Mouse (Mus musculus) left cerebral cortex, postnatal 14 days (tissue): ENCODE measurements around the gene Olfr802. TPM values are rescaled to one million over a fixed set of nuclear protein-coding genes. Genes with fewer than 3 reads are reported as not detected.

Experiments used
- DNase-seq, 2 experiments: peaks; one replicate each; pipeline ENCODE4 v3.0.0; 2021 to 2022; ENCODE audit warnings: low spot score in 2 of 2, mixed read lengths in 1 of 2
- intact Hi-C: fragments of 180-260 bp; cut with DNase I; formaldehyde crosslinking; loops from one replicate; pipeline ENCODE4 v1.15.1; 2025
- long read RNA-seq, 2 experiments: library from polyadenylated mRNA; stranded (forward); transcript quantifications; one replicate each; pipeline ENCODE4 v2.0.0; 2021
- microRNA-seq, 2 experiments: library from miRNA; unstranded; fragments of <30 nt; microRNA quantifications; one replicate each; pipeline ENCODE4 v1.2.0; 2022
- total RNA-seq, 2 experiments: library from RNA; stranded (reverse); gene quantifications; 2 replicates each; pipeline ENCODE4 v1.2.3; 2021

The Olfr802 gene
- under 1 TPM; 0.06 to 0.22 TPM for total RNA-seq
- long read RNA-seq, experiment 1 = 0 reads
- long read RNA-seq, experiment 2 = 0 reads

DNA sequence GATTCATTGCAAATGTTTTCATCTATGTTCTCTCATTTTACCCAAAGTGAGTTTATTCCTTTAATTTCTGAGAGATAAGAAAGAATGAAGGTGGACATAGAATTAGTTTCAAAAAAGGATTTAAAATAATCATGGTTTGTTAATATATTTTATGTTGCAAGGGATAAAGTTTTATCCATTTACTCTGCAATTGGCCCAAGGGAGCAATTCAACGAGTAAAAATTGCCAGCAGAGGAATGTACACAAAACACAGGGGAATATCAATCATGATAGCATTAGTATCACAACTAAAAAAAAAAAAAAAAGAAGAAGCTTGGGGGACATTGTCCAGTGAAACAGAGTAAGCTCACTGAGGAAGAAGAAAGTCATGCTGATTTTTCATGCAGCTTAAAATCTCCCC lies at the start of gene Olfr802:
TSS of gene Olfr802 (minus strand) at position 101 of the 400 bp plus-strand sequence.
- DNase-seq = no peak
- intact Hi-C loops = no loop called here

GRCm38 (mm10) chr10:129729275-129729674 lies 41.3 kb upstream of the Olfr802 start, which contains the start of gene Olfr805:
Olfr805 (minus strand) TSS chr10:129729375.
- intact Hi-C loops = no loop called here

GRCm38 (mm10) chr10:129702910-129703309 lies 14.9 kb upstream of the Olfr802 start, which contains the start of gene Olfr804:
Olfr804 (plus strand) TSS chr10:129703210.
- intact Hi-C loops = no loop called here
- DNase-seq = no peak

More at GRCm38 (mm10) chr10:129729275-129729674, 41.3 kb upstream of the Olfr802 start, which contains the start of gene Olfr805:
- no peak for DNase-seq

DNA sequence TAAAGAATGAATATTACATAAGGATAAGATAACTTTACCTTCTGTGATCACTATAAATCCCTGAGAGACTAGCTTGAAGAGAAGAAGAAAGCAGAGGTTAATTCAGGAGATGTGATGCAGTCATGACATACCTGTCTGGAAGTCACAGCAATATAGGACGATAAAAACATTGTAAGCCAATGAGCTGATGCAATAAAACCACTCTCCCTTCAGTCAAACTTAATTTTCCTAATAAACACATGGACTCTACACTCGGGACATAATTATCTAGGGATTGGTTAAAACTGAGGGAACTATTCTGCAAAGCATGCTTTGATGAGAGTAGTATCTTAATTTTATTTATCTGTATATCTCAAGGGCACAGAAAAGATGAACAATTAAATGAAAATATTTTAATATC lies 6.2 kb upstream of the Olfr802 start, which contains the start of gene Olfr803:
TSS of gene Olfr803 (minus strand) at position 101 of the 400 bp plus-strand sequence.
- no peak for DNase-seq
- intact Hi-C loops = no loop called here

DNA sequence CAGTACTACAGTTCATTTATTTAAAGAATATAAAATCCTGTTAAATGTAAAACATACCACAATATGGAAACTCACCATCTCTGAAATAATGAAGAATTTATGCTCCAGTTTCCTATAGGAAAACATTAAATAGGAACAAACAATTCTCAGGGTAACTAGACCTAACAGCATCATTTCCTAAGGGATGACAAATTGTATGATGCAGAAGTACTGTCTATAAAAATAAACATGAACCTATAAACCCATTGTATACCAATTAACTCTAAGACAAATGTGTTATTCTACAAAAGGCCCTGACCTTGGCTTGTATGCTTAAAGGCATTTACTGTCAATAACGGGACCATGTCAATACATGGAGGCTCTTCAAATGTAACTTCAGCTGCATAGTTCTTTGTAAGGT lies 14.2 kb downstream of the Olfr802 start, which contains the start of gene Olfr801:
TSS of gene Olfr801 (minus strand) at position 101 of the 400 bp plus-strand sequence.
- intact Hi-C loops = no loop called here
- no peak for DNase-seq

DNA sequence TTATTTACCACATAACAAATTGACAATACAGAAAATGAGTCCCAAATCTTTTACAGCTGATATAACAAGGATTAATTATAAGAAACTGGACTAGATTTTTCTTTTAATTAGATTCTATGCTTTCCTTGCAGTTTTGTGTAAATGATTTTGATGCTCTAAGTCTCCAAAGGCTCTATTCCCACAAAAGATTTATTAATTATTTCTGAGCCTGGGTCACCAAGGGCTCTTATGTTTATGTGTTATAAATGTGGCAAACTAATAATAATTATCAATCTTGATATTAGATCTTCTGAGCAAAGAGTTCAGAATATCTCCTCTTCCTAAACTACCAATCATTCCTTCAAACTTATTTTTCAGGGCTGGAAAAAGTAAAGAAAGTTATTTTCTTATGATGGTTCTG lies 30.6 kb downstream of the Olfr802 start, which contains the start of gene Olfr800:
TSS of gene Olfr800 (plus strand) at position 301 of the 400 bp plus-strand sequence.
- DNase-seq = no peak
- intact Hi-C loops = no loop called here

DNA sequence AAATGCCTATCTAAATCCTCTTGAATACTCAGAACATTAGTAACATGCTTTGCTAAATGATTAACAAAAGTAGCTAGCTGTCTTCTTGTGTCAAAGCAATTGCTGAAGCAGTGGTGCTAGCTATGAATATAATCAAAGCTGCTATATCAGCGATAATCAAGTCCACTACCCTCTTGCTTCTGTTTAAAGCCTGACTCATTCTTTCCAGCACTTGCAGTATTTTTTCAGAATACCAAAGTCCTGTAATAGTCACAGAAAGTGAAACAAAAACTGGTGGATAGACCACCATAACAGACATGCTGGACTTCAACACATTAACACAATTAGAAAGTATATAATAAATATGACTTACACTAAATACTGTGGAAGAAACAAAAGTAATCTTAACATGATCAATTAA lies 36.2 kb downstream of the Olfr802 start:
- intact Hi-C loops = no loop called here
- no peak for DNase-seq

DNA sequence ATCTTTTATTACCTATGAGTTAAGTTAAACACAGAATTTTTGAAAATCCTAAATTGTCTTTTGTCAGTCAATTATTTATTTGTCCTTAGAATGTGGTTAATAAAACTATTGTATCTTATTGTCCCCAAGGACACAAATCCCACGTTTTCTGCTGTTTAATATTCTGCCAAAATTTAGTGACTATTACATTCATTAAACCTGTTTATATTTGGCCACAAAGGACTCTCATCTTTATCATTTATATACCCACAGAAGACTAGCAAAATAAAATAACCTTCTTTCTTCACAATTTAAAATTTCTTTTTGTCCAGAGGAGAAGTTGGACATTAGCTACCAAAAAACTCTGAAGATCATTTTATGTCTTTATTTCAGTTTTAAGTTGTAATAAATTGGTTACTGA lies 50.8 kb downstream of the Olfr802 start, which contains the start of gene Olfr799:
TSS of gene Olfr799 (plus strand) at position 301 of the 400 bp plus-strand sequence.
- intact Hi-C loops = no loop called here
- no peak for DNase-seq

DNA sequence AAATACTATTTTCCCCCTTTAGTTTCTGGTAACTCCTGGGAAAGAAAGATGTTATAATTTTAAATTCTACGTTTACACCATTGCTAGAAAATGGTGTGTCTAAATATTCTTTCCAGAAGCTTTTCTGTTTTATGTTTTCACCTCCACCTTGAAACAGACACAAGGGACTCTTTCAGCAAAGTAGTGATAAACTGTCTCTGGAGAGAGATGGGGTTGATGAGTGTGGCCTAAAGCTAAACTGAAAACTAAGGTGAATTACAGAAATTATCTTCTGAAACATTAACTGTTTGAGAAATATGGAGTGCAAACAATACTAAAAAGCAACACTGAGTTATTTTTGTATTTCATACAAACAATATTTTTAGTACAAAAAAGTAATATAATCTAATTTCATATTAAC lies 60.1 kb downstream of the Olfr802 start, which contains the start of gene Olfr798:
TSS of gene Olfr798 (minus strand) at position 101 of the 400 bp plus-strand sequence.
- DNase-seq = no peak
- intact Hi-C loops = no loop called here

Small RNA genes within 50 kb of the gene (microRNA-seq; reads per million reads assigned to microRNA genes)
- gene Gm24485 = 0 reads per million in 2 experiments

Other genes with a start within 250 kb of the Olfr802 start
- gene Olfr787, start 226.3 kb downstream of the Olfr802 start, total RNA-seq = not detected
- not detected for gene Olfr788, start 217.2 kb downstream of the Olfr802 start, total RNA-seq
- not detected for gene Olfr789, start 203.4 kb downstream of the Olfr802 start, total RNA-seq
- not detected for gene Olfr790, start 189.7 kb downstream of the Olfr802 start, total RNA-seq
- gene Olfr791, start 166.4 kb downstream of the Olfr802 start, total RNA-seq = not detected
- not detected for gene Olfr792, start 149.0 kb downstream of the Olfr802 start, total RNA-seq
- not detected for gene Olfr794, start 120.5 kb downstream of the Olfr802 start, total RNA-seq
- gene Olfr796, start 75.6 kb downstream of the Olfr802 start, total RNA-seq = not detected
- gene Olfr798, start 60.2 kb downstream of the Olfr802 start, total RNA-seq = not detected
- gene Olfr799, start 50.7 kb downstream of the Olfr802 start, total RNA-seq = not detected
- not detected for gene Olfr800, start 30.5 kb downstream of the Olfr802 start, total RNA-seq
- gene Olfr801, start 14.3 kb downstream of the Olfr802 start, total RNA-seq = not detected
- not detected for gene Olfr803, start 6.1 kb upstream of the Olfr802 start, total RNA-seq
- not detected for gene Olfr804, start 15.0 kb upstream of the Olfr802 start, total RNA-seq
- gene Olfr805, start 41.2 kb upstream of the Olfr802 start, total RNA-seq = not detected
- gene Olfr806, start 53.8 kb upstream of the Olfr802 start, total RNA-seq = not detected
- not detected for gene Olfr807, start 69.6 kb upstream of the Olfr802 start, total RNA-seq
- gene Olfr808, start 77.3 kb upstream of the Olfr802 start, total RNA-seq = not detected
- gene Olfr809, start 86.5 kb upstream of the Olfr802 start, total RNA-seq = not detected
- not detected for gene Olfr810, start 106.7 kb upstream of the Olfr802 start, total RNA-seq
- not detected for gene Olfr811, start 116.2 kb upstream of the Olfr802 start, total RNA-seq
- not detected for gene Olfr812, start 157.9 kb upstream of the Olfr802 start, total RNA-seq
- not detected for gene Olfr813, start 167.2 kb upstream of the Olfr802 start, total RNA-seq
- gene Olfr814, start 191.7 kb upstream of the Olfr802 start, total RNA-seq = not detected
- gene Olfr815, start 217.7 kb upstream of the Olfr802 start, total RNA-seq = not detected
- not detected for gene Olfr816, start 227.4 kb upstream of the Olfr802 start, total RNA-seq